Mouse (Mus musculus) bone marrow macrophage, adult 2 months (primary cell): ENCODE measurements around the gene Pou3f1.

Source experiments
- CTCF ChIP-seq: IDR thresholded peaks from 2 replicates; pipeline ENCODE4 v1.5.1; 2012; ENCODE audit warnings: low read depth, mild to moderate bottlenecking, low read length, moderate library complexity
- POLR2A ChIP-seq: IDR thresholded peaks from 2 replicates; pipeline ENCODE4 v1.6.1; 2012; ENCODE audit warnings: mild to moderate bottlenecking, low read depth, low read length, borderline replicate concordance

GRCm38 (mm10) chr4:124633281-124633680 is 23.3 kb upstream of the Pou3f1 start:
- TF ChIP-seq CTCF = no peak
- no peak for TF ChIP-seq POLR2A
